Mouse (Mus musculus): Measurements from ENCODE around the gene B4galnt1. TPM values are rescaled to one million over a fixed set of nuclear protein-coding genes. Genes with fewer than 3 reads are reported as not detected.
"Not testable (repeated sequence)": the region's sequence is repeated elsewhere in the genome, so short reads cannot be mapped to it uniquely, and the experiment has no call there.

Gene B4galnt1
- polyA plus RNA-seq, 1 experiment from 2014 or later: 5.0 TPM

GRCm38 (mm10) chr10:127160081-127160480 lies 4.9 kb upstream of the B4galnt1 start:
- peaks cover 24% of the 10 kb centered on the region for H3K27me3 ChIP-seq
- 81% methylated on average over 9 of the region's 9 CpGs for WGBS
- no peak overlapping the region for H3K27ac ChIP-seq

GRCm38 (mm10) chr10:127160728-127161127 lies 4.3 kb upstream of the B4galnt1 start:
- Histone ChIP-seq H3K27ac (no peak overlapping the region), H3K9ac (replicated peaks) (no peak overlapping the region), H3K4me2 (no peak overlapping the region), H3K36me3 (no peaks in the 10 kb centered on the region), H3K27me3 (peaks cover 31% of the 10 kb centered on the region), H3K4me3 (replicated peaks) (no peak overlapping the region), H3K4me1 (replicated peaks) (peaks cover 6% of the 10 kb centered on the region), H3K9me3 (no peaks in the 10 kb centered on the region)
- no peak for ATAC-seq (ENCODE audit: insufficient number of reproducible peaks, insufficient read depth, low FRiP score, low TSS enrichment, low read depth)
- WGBS: 75% methylated on average over 3 of the region's 3 CpGs

More at GRCm38 (mm10) chr10:127160081-127160480, 4.9 kb upstream of the B4galnt1 start:
- no peaks in the 10 kb centered on the region for H3K36me3 ChIP-seq
- no peak for ATAC-seq (ENCODE audit: insufficient number of reproducible peaks, insufficient read depth, low FRiP score, low TSS enrichment, low read depth)
- no peak overlapping the region for H3K4me2 ChIP-seq
- no peak overlapping the region for H3K9ac ChIP-seq (replicated peaks)
- no peak overlapping the region for H3K4me3 ChIP-seq (replicated peaks)
- no peaks in the 10 kb centered on the region for H3K4me1 ChIP-seq (replicated peaks)
- no peaks in the 10 kb centered on the region for H3K9me3 ChIP-seq

- H3K36me3 ChIP-seq; ATAC-seq (ENCODE audit: insufficient number of reproducible peaks, insufficient read depth, low FRiP score, low TSS enrichment, low read depth); H3K4me2 ChIP-seq; H3K9ac ChIP-seq (replicated peaks); H3K9me3 ChIP-seq; H3K27ac ChIP-seq; H3K4me3 ChIP-seq (replicated peaks): not testable (repeated sequence)
- 40% methylated on average over 7 of the region's 7 CpGs for WGBS
- Histone ChIP-seq H3K4me1 (replicated peaks) (peaks cover 12% of the 10 kb centered on the region), H3K27me3 (peaks cover 52% of the 10 kb centered on the region)
These were observed 2.2 kb upstream of the B4galnt1 start for GRCm38 (mm10) chr10:127162771-127163261.

GRCm38 (mm10) chr10:127164190-127164589 lies 835 bp upstream of the B4galnt1 start:
- Histone ChIP-seq H3K4me2 (no peak overlapping the region), H3K36me3 (no peaks in the 10 kb centered on the region), H3K9ac (replicated peaks) (peak overlapping the region; percentile 34; the same call in 1 of the 2 replicates), H3K27ac (no peak overlapping the region), H3K4me1 (replicated peaks) (peaks cover 12% of the 10 kb centered on the region), H3K27me3 (peaks cover 65% of the 10 kb centered on the region), H3K9me3 (no peaks in the 10 kb centered on the region), H3K4me3 (replicated peaks) (no peak overlapping the region; the same call in 1 of the 2 replicates)
- no peak for ATAC-seq (ENCODE audit: insufficient number of reproducible peaks, insufficient read depth, low FRiP score, low TSS enrichment, low read depth)
- 92% methylated on average over 4 of the region's 4 CpGs for WGBS

GRCm38 (mm10) chr10:127165354-127165653 lies 279 bp downstream of the B4galnt1 start:
- H3K9me3 ChIP-seq: no peaks in the 10 kb centered on the region
- peaks cover 19% of the 10 kb centered on the region for H3K4me1 ChIP-seq (replicated peaks)
- peak overlapping the region; percentile 63 for H3K4me3 ChIP-seq (replicated peaks)
- peak overlapping the region; percentile 100 for H3K4me2 ChIP-seq
- peaks cover 76% of the 10 kb centered on the region for H3K27me3 ChIP-seq
- peak overlapping the region; percentile 69 for H3K9ac ChIP-seq (replicated peaks)
- no peak overlapping the region for H3K27ac ChIP-seq
- peak; percentile 57 for ATAC-seq (ENCODE audit: insufficient number of reproducible peaks, insufficient read depth, low FRiP score, low TSS enrichment, low read depth)
- under 1% methylated on average over 42 of the region's 42 CpGs for WGBS
- no peaks in the 10 kb centered on the region for H3K36me3 ChIP-seq

GRCm38 (mm10) chr10:127165654-127166403 lies 804 bp downstream of the B4galnt1 start:
- H3K27me3 ChIP-seq: peaks cover 81% of the 10 kb centered on the region
- no peaks in the 10 kb centered on the region for H3K9me3 ChIP-seq
- H3K4me3 ChIP-seq (replicated peaks): peak overlapping the region; percentile 63
- peak; percentile 17; the same call in 1 of the 2 replicates for ATAC-seq (ENCODE audit: insufficient number of reproducible peaks, insufficient read depth, low FRiP score, low TSS enrichment, low read depth)
- WGBS: under 1% methylated on average over 56 of the region's 56 CpGs
- H3K36me3 ChIP-seq: no peaks in the 10 kb centered on the region
- H3K9ac ChIP-seq (replicated peaks): peak overlapping the region; percentile 69
- H3K27ac ChIP-seq: no peak overlapping the region
- H3K4me2 ChIP-seq: peak overlapping the region; percentile 100
- peaks cover 25% of the 10 kb centered on the region for H3K4me1 ChIP-seq (replicated peaks)

- no peak for ATAC-seq (ENCODE audit: insufficient number of reproducible peaks, insufficient read depth, low FRiP score, low TSS enrichment, low read depth)
- Histone ChIP-seq H3K4me2 (peak overlapping the region; percentile 100), H3K4me1 (replicated peaks) (peaks cover 29% of the 10 kb centered on the region), H3K27ac (no peak overlapping the region), H3K4me3 (replicated peaks) (peak overlapping the region; percentile 63), H3K9ac (replicated peaks) (peak overlapping the region; percentile 69; the same call in 1 of the 2 replicates), H3K27me3 (peaks cover 87% of the 10 kb centered on the region), H3K9me3 (no peaks in the 10 kb centered on the region), H3K36me3 (no peaks in the 10 kb centered on the region)
- 5% methylated on average over 11 of the region's 11 CpGs for WGBS
These were observed 1.3 kb downstream of the B4galnt1 start for GRCm38 (mm10) chr10:127166404-127166715.

GRCm38 (mm10) chr10:127166771-127167613 lies 2.0 kb downstream of the B4galnt1 start:
- no peak for ATAC-seq (ENCODE audit: insufficient number of reproducible peaks, insufficient read depth, low FRiP score, low TSS enrichment, low read depth)
- no peaks in the 10 kb centered on the region for H3K36me3 ChIP-seq
- no peaks in the 10 kb centered on the region for H3K9me3 ChIP-seq
- H3K9ac ChIP-seq (replicated peaks): no peak overlapping the region
- peak overlapping the region; percentile 63; the same call in 1 of the 2 replicates for H3K4me3 ChIP-seq (replicated peaks)
- no peak overlapping the region for H3K27ac ChIP-seq
- 17% methylated on average over 15 of the region's 15 CpGs for WGBS
- H3K4me1 ChIP-seq (replicated peaks): peaks cover 29% of the 10 kb centered on the region
- H3K4me2 ChIP-seq: no peak overlapping the region
- H3K27me3 ChIP-seq: peaks cover 92% of the 10 kb centered on the region

GRCm38 (mm10) chr10:127167614-127168192 lies 2.7 kb downstream of the B4galnt1 start:
- Histone ChIP-seq H3K4me1 (replicated peaks) (peaks cover 29% of the 10 kb centered on the region), H3K27ac (no peak overlapping the region), H3K9me3 (no peaks in the 10 kb centered on the region), H3K27me3 (peaks cover 93% of the 10 kb centered on the region), H3K36me3 (no peaks in the 10 kb centered on the region), H3K4me3 (replicated peaks) (no peak overlapping the region), H3K4me2 (no peak overlapping the region), H3K9ac (replicated peaks) (no peak overlapping the region)
- WGBS: 21% methylated on average over 10 of the region's 10 CpGs
- ATAC-seq (ENCODE audit: insufficient number of reproducible peaks, insufficient read depth, low FRiP score, low TSS enrichment, low read depth): no peak

GRCm38 (mm10) chr10:127170002-127170401 lies 5.0 kb downstream of the B4galnt1 start:
- H3K9me3 ChIP-seq: no peaks in the 10 kb centered on the region
- H3K27ac ChIP-seq: no peak overlapping the region
- no peak for ATAC-seq (ENCODE audit: insufficient number of reproducible peaks, insufficient read depth, low FRiP score, low TSS enrichment, low read depth)
- 2% methylated on average over 22 of the region's 22 CpGs for WGBS
- peak overlapping the region; percentile 75 for H3K4me2 ChIP-seq
- peaks cover 29% of the 10 kb centered on the region for H3K4me1 ChIP-seq (replicated peaks)
- peaks cover 76% of the 10 kb centered on the region for H3K27me3 ChIP-seq
- no peaks in the 10 kb centered on the region for H3K36me3 ChIP-seq
- peak overlapping the region; percentile 42 for H3K4me3 ChIP-seq (replicated peaks)
- H3K9ac ChIP-seq (replicated peaks): 0 out of 2 replicates have a peak overlapping the region, but pooled peaks have one; percentile 52

GRCm38 (mm10) chr10:127170837-127171272 lies 5.8 kb downstream of the B4galnt1 start:
- Histone ChIP-seq H3K27me3 (peaks cover 67% of the 10 kb centered on the region), H3K4me1 (replicated peaks) (peaks cover 23% of the 10 kb centered on the region), H3K9ac (replicated peaks) (peak overlapping the region; percentile 52), H3K4me2 (peak overlapping the region; percentile 75), H3K36me3 (no peaks in the 10 kb centered on the region), H3K9me3 (no peaks in the 10 kb centered on the region), H3K27ac (no peak overlapping the region), H3K4me3 (replicated peaks) (peak overlapping the region; percentile 42)
- WGBS: 1% methylated on average over 29 of the region's 29 CpGs
- peak; percentile 45; the same call in 1 of the 2 replicates for ATAC-seq (ENCODE audit: insufficient number of reproducible peaks, insufficient read depth, low FRiP score, low TSS enrichment, low read depth)
